Mouse (Mus musculus) cerebellum, adult 9-10 months (tissue): ENCODE data around the gene Decr2.
"Not testable (repeated sequence)": the region's sequence is repeated elsewhere in the genome, so short reads cannot be mapped to it uniquely, and the experiment has no call there.

Source experiments
- DNase-seq: peaks from one replicate; pipeline ENCODE4 v3.0.0; 2022

Gene Decr2

DNA sequence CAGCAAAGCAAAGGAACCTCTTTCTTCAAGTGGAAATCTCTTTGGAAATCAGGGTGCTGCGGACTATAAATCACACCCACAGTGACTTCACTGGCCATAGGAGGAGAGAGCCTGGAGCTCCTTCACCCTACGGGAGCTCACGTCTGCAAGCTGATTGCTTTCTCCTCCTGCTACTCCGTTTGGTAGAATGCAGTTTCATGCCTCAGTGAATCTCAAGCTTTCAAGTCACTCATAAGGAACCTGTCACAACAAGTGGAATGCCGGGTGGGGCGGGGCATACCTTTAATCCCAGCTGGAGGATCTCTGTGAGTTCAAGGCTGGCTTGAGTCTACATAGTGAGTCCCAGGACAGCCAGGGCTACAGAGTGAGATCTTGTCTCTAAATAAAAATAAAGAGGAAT is 35.0 kb downstream of the Decr2 start:
- DNase-seq: no peak

DNA sequence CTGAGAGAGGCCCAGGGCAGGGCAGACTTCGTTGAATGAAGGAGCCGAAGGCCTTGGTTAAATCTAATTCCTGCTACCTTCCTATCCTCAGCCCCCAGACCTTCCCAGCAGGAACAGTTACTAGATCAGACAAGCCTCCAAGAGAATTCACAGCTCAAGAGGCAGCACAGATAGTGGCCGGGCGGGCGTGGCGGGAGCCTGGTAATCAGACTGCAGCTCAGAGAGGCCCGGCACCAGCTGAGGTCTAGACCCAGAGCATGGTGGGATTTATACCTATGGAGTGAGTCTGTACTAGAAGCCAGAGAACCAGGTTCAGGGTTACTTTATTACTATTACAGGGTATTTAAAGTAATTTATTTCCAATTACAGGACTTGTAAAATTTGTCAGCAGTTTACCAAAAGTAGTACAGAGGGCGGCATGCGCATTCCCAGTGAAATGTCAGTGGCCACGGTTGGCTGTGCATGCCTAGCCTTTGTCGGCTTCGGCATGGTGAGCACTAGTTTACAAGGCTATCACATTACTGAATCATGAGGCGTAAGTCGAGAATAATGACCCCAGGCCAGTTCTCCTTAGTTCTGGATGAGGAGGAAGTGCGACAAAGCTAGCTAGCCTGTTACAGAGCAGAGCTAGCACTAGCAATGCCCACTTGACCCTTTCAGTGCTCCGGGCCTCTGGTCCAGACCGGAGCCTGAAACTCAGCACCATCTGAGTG is 35.8 kb downstream of the Decr2 start:
- no peak for DNase-seq

GRCm38 (mm10) chr17:26052706-26053105 is 37.4 kb downstream of the Decr2 start:
- DNase-seq: no peak

DNA sequence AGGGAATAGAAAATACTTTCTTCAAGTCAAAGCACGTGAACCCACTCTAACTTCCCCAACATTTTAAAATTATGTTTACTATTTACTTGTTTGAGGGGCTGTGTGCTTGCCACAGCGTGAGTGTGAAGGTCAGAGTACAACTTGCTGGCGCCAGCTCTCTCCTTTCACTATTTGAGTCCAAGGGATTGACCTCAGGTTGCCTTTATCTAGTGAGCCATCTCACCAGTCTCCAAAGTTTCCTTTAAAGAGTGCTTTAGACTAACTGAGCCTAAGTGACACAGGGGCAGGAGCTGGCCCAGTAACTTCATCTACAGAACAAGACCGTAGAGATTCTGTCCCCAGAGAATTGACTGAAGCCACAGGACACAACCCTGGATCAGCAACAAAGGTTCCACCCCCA is 38.1 kb downstream of the Decr2 start:
- no peak for DNase-seq

DNA sequence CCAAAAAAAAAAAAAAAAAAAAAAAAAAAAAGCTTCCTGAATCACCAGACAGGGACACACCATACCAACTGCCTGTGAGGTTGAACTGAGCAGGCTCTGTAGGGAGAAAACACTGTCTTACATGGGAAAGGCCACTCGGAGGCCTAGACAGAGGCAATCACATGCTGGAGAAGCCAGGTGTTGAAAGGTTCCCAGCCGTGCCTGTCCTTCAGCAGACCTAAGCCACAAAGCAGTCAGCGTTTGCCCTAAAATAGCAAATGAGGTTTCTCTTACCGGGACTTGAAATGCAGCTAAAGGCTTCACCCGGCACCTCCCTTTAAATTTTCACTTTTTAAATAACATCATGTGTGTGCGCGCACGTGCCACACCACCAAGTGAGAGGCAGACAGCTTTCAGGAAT is 42.0 kb downstream of the Decr2 start:
- no peak for DNase-seq

- DNase-seq: peak; percentile 75
Observed at GRCm38 (mm10) chr17:26046253-26046997, 43.7 kb downstream of the Decr2 start.

DNA sequence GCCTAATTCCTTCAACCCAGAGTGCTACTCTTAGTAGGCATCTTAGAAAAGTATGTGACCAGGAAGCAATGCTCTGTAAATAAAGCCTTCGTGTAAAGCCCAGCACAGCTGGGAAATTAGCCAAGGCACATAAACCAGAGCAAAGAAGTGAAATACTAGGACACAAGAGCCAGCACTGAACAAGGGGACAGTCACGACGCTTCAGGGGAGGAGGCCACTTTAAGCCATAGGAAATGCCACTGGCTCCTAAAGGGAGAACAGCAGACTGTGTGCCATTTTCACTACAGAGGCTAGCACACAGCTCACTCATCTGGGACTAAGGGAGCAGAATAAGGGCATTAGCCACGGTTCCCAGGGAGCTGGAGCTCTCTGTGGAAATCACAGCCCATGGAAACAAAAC is 44.9 kb downstream of the Decr2 start:
- DNase-seq: no peak

- peak; percentile 92 for DNase-seq
Observed at GRCm38 (mm10) chr17:26043249-26043636, 46.9 kb downstream of the Decr2 start.

DNA sequence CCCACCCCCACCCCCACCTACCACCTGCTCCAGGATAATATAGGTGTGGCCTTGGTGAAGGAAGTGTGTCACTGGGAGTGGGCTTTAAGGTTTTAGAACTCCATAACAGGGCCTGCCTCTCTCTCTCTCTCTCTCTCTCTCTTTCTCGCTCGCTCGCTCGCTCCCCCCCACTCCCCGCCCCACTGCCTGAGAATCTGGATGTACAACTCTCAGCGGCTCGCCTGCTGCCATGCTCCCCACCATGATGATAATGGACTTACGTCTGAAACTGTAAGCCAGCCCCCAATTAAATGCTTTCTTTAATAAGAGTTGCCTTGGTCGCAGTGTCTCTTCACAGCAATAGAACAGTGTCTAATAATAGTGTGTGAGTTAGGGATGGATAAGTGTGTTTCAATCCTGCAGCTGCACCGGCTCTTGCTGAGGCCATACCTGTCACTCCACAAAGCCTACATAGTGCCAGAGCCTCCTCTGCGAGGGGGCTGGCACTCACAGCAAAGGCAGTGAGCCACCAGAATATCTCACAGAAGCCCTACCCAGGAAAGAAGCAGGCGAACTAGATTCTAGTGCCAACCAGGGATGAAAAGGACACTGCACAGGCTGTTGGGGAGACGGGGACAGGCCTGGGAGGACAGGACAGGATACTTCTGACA is 47.4 kb downstream of the Decr2 start:
- peak; percentile 71 for DNase-seq

DNA sequence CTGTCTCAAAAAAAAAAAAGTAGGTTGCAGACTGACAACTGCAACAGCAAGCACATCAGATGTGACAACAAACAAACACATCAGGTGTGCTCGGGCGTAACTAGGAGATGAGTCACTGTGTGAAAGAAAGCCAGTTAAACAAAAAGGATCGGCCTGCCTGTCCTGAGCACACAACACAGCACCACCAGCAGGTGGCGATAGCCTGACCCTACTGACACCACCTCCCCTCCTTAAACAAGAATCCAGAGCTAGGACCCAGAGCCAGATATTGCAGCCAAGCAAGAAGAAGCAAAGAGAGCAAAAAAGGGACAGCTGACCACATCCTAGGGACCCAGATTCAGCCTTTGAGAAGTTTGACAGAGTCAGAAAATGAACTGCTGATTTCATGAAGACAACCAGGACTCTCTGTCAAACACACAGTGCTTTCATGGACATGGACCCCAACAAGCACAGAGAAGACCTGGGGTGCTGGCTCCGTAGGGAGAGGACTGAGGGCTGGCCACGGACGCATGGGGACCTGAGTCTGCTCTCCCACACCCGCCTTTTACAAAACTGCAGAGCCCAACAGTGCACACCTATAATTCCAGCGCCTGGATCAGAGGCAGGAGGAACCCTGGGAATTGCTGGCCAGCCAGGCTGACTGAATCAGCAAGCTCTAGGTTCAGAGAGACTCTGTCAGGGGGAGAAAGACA is 48.9 kb downstream of the Decr2 start:
- peak; percentile 87 for DNase-seq

DNA sequence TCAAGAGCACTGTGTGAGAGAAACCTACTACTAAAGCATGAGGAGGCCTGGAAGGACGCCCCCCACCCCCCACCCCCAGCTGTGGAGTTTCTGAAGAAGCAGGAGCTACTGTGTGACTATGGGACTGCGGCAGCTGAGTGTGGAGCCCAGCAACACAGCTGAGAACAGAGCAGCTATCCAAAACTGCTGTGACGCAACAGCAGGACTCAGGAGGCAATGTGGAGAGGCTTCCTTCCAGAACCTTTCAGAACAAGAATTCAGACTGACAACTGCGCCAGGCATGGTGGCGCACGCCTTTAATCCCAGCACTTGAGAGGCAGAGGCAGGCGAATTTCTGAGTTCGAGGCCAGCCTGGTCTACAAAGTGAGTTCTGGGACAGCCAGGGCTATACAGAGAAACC is 49.4 kb downstream of the Decr2 start:
- DNase-seq: not testable (repeated sequence)

DNA sequence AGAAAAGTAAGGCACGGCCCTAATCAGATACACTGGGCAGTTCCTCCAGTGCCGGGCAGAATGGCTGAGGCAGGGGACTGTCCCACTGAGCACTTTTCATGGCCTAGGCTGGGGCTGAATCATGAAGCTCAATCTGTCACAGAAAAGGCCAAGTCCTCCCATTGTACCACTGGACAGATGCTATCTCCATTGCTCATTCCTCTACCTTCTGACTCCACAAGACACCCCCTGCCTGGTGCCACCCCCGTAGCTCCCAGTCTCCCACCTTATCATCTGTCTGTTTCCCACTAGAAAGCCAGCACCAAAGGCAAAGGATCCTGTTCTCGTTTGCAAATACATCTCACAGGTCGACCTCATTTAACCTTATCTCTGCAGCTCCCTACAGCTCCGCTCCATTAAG is 58.1 kb downstream of the Decr2 start:
- no peak for DNase-seq

DNA sequence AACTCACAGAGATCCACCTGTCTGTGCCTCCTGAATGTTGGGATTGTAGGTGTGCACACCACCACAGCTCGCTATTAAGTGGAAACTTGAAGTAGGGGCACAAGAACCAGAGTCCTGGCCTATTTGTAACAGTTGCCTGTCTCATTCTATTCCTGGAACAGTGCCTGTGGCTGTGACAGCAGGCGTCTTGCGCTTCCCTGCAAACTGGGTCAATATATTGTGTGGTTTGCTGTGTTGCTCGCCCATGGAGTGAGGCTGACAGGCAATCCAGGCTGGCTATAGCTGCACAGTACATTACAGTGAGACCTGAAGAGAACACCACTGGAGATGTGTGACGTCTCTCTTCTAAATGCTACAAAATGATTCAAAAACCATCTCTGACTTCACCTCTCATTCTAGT is 58.6 kb downstream of the Decr2 start:
- DNase-seq: peak; percentile 89
